Mouse (Mus musculus) heart, postnatal 0 days (tissue): ENCODE data around the gene Zfp113. TPM values are rescaled to one million over a fixed set of nuclear protein-coding genes. Genes with fewer than 3 reads are reported as not detected.

Source experiments
- ATAC-seq: fragments of 200-750 bp; cut with Nextera tagmentation; 2 replicates; pipeline ENCODE4 v1.8.0; 2017; ENCODE audit warnings: low read depth, moderate number of reproducible peaks, moderate library complexity; ENCODE audit not compliant: insufficient read depth
- DNase-seq: peaks from one replicate; pipeline ENCODE4 v3.0.0-alpha.2; 2016; ENCODE audit warnings: low spot score
- H3K27ac ChIP-seq: fragments of 300-500 bp; sonication (generic); 2 replicates; pipeline ENCODE4 v1.5.1; 2014; ENCODE audit warnings: low read depth, mild to moderate bottlenecking
- H3K27me3 ChIP-seq: fragments of 300-500 bp; sonication (generic); 2 replicates; pipeline ENCODE4 v1.6.1; 2014; ENCODE audit warnings: low read length, mixed read lengths; ENCODE audit not compliant: control insufficient read depth, insufficient read depth
- H3K36me3 ChIP-seq: fragments of 300-500 bp; sonication (generic); replicated peaks from 2 replicates; pipeline ENCODE4 v1.6.1; 2014; ENCODE audit warnings: low read length, mixed read lengths; ENCODE audit not compliant: control insufficient read depth, insufficient read depth
- H3K4me1 ChIP-seq: fragments of 300-500 bp; sonication (generic); 2 replicates; pipeline ENCODE4 v1.6.1; 2014; ENCODE audit warnings: antibody characterized with exemption; ENCODE audit not compliant: control insufficient read depth, insufficient read depth
- H3K4me2 ChIP-seq: fragments of 300-500 bp; sonication (generic); 2 replicates; pipeline ENCODE4 v1.6.1; 2014; ENCODE audit warnings: low read depth, mild to moderate bottlenecking, low read length, moderate library complexity
- H3K4me3 ChIP-seq: fragments of 300-500 bp; sonication (generic); 2 replicates; pipeline ENCODE4 v1.5.1; 2014; ENCODE audit warnings: low read depth, low read length
- H3K9ac ChIP-seq: fragments of 300-500 bp; sonication (generic); replicated peaks from 2 replicates; pipeline ENCODE4 v1.6.1; 2014; ENCODE audit warnings: low read depth, low read length, mixed read lengths
- H3K9me3 ChIP-seq: fragments of 300-500 bp; sonication (generic); replicated peaks from 2 replicates; pipeline ENCODE4 v1.6.1; 2016; ENCODE audit warnings: low read length; ENCODE audit not compliant: control insufficient read depth
- CTCF ChIP-seq: IDR thresholded peaks from 2 replicates; pipeline ENCODE4 v1.5.1; 2016; ENCODE audit warnings: antibody characterized with exemption, control low read depth, low read depth
- EP300 ChIP-seq: IDR thresholded peaks from 2 replicates; pipeline ENCODE4 v1.6.1; 2016; ENCODE audit warnings: antibody characterized with exemption, low read depth
- whole genome bisulfite sequencing: fragments of 180-500 bp; shearing (Covaris S2); extraction: QIAGEN DNeasy Blood & Tissue Kit; methylation state at CpG from one replicate; pipeline ENCODE4 v1.1.7; 2014; 5-methylcytosine and 5-hydroxymethylcytosine counted together
- microRNA counts: library from miRNA; unstranded; fragments of <30 nt; microRNA quantifications from one replicate; lab custom pipeline; 2015
- microRNA-seq: library from miRNA; unstranded; fragments of <30 nt; microRNA quantifications from one replicate; pipeline ENCODE4, GENCODE M21; 2016
- polyA plus RNA-seq: library from polyadenylated mRNA; unstranded; fragments of >200 nt; fragmentation: Nextera tagmentation; extraction: Ambion mirVana; gene quantifications from 2 replicates; pipeline ENCODE4 v1.2.1, GENCODE M21; 2015
- total RNA-seq: library from RNA; depleted of rRNA; stranded (reverse); fragments of >200 nt; gene quantifications from 2 replicates; pipeline ENCODE4 v1.2.3, GENCODE M21; 2014; ENCODE audit warnings: low replicate concordance; rRNA removed

The Zfp113 gene
- total and polyA plus RNA-seq, 2 experiments from 2014 or later, result 8.3 to 15.3 TPM

- ATAC-seq (no peak), DNase-seq (no peak)
- H3K27ac ChIP-seq, result no peak overlapping the region
- WGBS, result 57% methylated on average over 3 of the region's 3 CpGs
- no peak for TF ChIP-seq CTCF
- no peak for TF ChIP-seq EP300
- no peaks in the 10 kb centered on the region for H3K9me3 ChIP-seq
- no peak overlapping the region for H3K4me3 ChIP-seq
- no peak overlapping the region for H3K9ac ChIP-seq
- H3K36me3 ChIP-seq, result peaks cover 24% of the 10 kb centered on the region
- H3K27me3 ChIP-seq, result no peaks in the 10 kb centered on the region
- H3K4me1 ChIP-seq, result no peaks in the 10 kb centered on the region
- no peak overlapping the region for H3K4me2 ChIP-seq
These were observed 48.4 kb downstream of the Zfp113 start for GRCm38 (mm10) chr5:138107130-138107529.

GRCm38 (mm10) chr5:138104976-138105375 is 50.6 kb downstream of the Zfp113 start:
- Histone ChIP-seq H3K27me3 (no peaks in the 10 kb centered on the region), H3K9ac (no peak overlapping the region), H3K36me3 (peaks cover 46% of the 10 kb centered on the region), H3K27ac (no peak overlapping the region), H3K4me1 (no peaks in the 10 kb centered on the region), H3K9me3 (no peaks in the 10 kb centered on the region), H3K4me2 (no peak overlapping the region), H3K4me3 (no peak overlapping the region)
- ATAC-seq (no peak), DNase-seq (no peak)
- 85% methylated on average over 2 of the region's 2 CpGs for whole genome bisulfite sequencing
- TF ChIP-seq CTCF, result no peak
- TF ChIP-seq EP300, result no peak

- WGBS, result 90% methylated on average over 6 of the region's 6 CpGs
These were observed 61.1 kb downstream of the Zfp113 start for GRCm38 (mm10) chr5:138094474-138094873.

GRCm38 (mm10) chr5:138092771-138093170 is 62.8 kb downstream of the Zfp113 start:
- H3K9ac ChIP-seq, result no peak overlapping the region
- TF ChIP-seq CTCF (no peak), EP300 (no peak)
- H3K27ac ChIP-seq, result peak overlapping the region; percentile 46
- ATAC-seq (no peak), DNase-seq (no peak)
- WGBS, result 82% methylated on average over 4 of the region's 4 CpGs
- no peaks in the 10 kb centered on the region for H3K27me3 ChIP-seq
- no peak overlapping the region for H3K4me2 ChIP-seq
- peaks cover 52% of the 10 kb centered on the region for H3K36me3 ChIP-seq
- H3K9me3 ChIP-seq, result no peaks in the 10 kb centered on the region
- no peaks in the 10 kb centered on the region for H3K4me1 ChIP-seq
- no peak overlapping the region for H3K4me3 ChIP-seq

More at GRCm38 (mm10) chr5:138094474-138094873, 61.1 kb downstream of the Zfp113 start:
- ATAC-seq (no peak), DNase-seq (no peak)
- H3K9me3 ChIP-seq, result no peaks in the 10 kb centered on the region
- H3K4me3 ChIP-seq, result no peak overlapping the region
- TF ChIP-seq EP300 (no peak), CTCF (no peak)
- H3K27me3 ChIP-seq, result no peaks in the 10 kb centered on the region
- H3K27ac ChIP-seq, result no peak overlapping the region
- no peak overlapping the region for H3K9ac ChIP-seq
- H3K36me3 ChIP-seq, result peaks cover 65% of the 10 kb centered on the region
- no peaks in the 10 kb centered on the region for H3K4me1 ChIP-seq
- H3K4me2 ChIP-seq, result no peak overlapping the region

GRCm38 (mm10) chr5:138090737-138091136 is 64.8 kb downstream of the Zfp113 start:
- no peak for ATAC-seq
- no peak overlapping the region for H3K27ac ChIP-seq
- TF ChIP-seq CTCF (no peak), EP300 (no peak)

GRCm38 (mm10) chr5:138090271-138090670 is 65.3 kb downstream of the Zfp113 start:
- peaks cover 31% of the 10 kb centered on the region for H3K36me3 ChIP-seq
- no peak overlapping the region for H3K27ac ChIP-seq
- H3K4me1 ChIP-seq, result peaks cover 8% of the 10 kb centered on the region
- H3K9me3 ChIP-seq, result no peaks in the 10 kb centered on the region
- no peak overlapping the region for H3K9ac ChIP-seq
- H3K27me3 ChIP-seq, result no peaks in the 10 kb centered on the region
- H3K4me3 ChIP-seq, result no peak overlapping the region
- TF ChIP-seq EP300, result no peak
- TF ChIP-seq CTCF, result peak; percentile 41
- ATAC-seq, result no peak
- no peak overlapping the region for H3K4me2 ChIP-seq
- WGBS, result 81% methylated on average over 3 of the region's 3 CpGs
- no peak for DNase-seq

More at GRCm38 (mm10) chr5:138090737-138091136, 64.8 kb downstream of the Zfp113 start:
- Histone ChIP-seq H3K4me1 (peaks cover 8% of the 10 kb centered on the region), H3K36me3 (peaks cover 33% of the 10 kb centered on the region), H3K4me3 (no peak overlapping the region), H3K9ac (no peak overlapping the region), H3K4me2 (no peak overlapping the region), H3K27me3 (no peaks in the 10 kb centered on the region), H3K9me3 (no peaks in the 10 kb centered on the region)
- 90% methylated on average over 5 of the region's 5 CpGs for WGBS
- DNase-seq, result no peak

MicroRNAs within 50 kb of the gene (microRNA counts, 519-probe panel; counts per million panel counts)
- 5,915 counts per million, percentile 76 among the panel's probes with 10 or more counts for microRNA mmu-miR-106b (lab: Ali Mortazavi, UCI)
- microRNA mmu-miR-25 (lab: Ali Mortazavi, UCI), result 7,340 counts per million, percentile 87 among the panel's probes with 10 or more counts
- microRNA mmu-miR-93 (lab: Ali Mortazavi, UCI), result 5,368 counts per million, percentile 69 among the panel's probes with 10 or more counts

Small RNAs within 50 kb of the gene (microRNA-seq; reads per million reads assigned to microRNA genes)
- 3,316 reads per million, percentile 90 among the genes with 10 or more reads in this experiment for gene Mir106b
- 446 reads per million, percentile 73 among the genes with 10 or more reads in this experiment for gene Mir25
- 5,145 reads per million, percentile 93 among the genes with 10 or more reads in this experiment for gene Mir93

Other genes starting within 250 kb of the Zfp113 start
- gene Cyp3a13, start 234.1 kb downstream of the Zfp113 start, total RNA-seq, result not detected in 2 replicates
- 0.10 and 0.11 TPM in 2 replicates for gene Cyp3a13, start 234.1 kb downstream of the Zfp113 start, polyA plus RNA-seq
- gene Gjc3, start 192.6 kb downstream of the Zfp113 start, total RNA-seq, result 0.92 TPM in 1 of 2 replicates, not detected in the other
- 0.05 and 0.08 TPM in 2 replicates for gene Gjc3, start 192.6 kb downstream of the Zfp113 start, polyA plus RNA-seq
- gene Azgp1, start 174.2 kb downstream of the Zfp113 start, total RNA-seq, result 4.2 TPM in 1 of 2 replicates, not detected in the other
- 0.08 TPM in 1 of 2 replicates, not detected in the other for gene Azgp1, start 174.2 kb downstream of the Zfp113 start, polyA plus RNA-seq
- not detected in 2 replicates for gene Smok3a, start 134.5 kb downstream of the Zfp113 start, total RNA-seq
- not detected in 2 replicates for gene Smok3a, start 134.5 kb downstream of the Zfp113 start, polyA plus RNA-seq
- not detected in 2 replicates for gene Smok3b, start 134.3 kb downstream of the Zfp113 start, total RNA-seq
- not detected in 2 replicates for gene Smok3b, start 134.3 kb downstream of the Zfp113 start, polyA plus RNA-seq
- gene Smok3c, start 102.5 kb downstream of the Zfp113 start, total RNA-seq, result not detected in 2 replicates
- not detected in 2 replicates for gene Smok3c, start 102.5 kb downstream of the Zfp113 start, polyA plus RNA-seq
- gene Zkscan1, start 70.7 kb downstream of the Zfp113 start, total RNA-seq, result 10.9 and 19.1 TPM in 2 replicates
- gene Zkscan1, start 70.7 kb downstream of the Zfp113 start, polyA plus RNA-seq, result 5.4 and 6.5 TPM in 2 replicates
- 7.7 and 14.0 TPM in 2 replicates for gene Zscan21, start 38.8 kb downstream of the Zfp113 start, total RNA-seq
- gene Zscan21, start 38.8 kb downstream of the Zfp113 start, polyA plus RNA-seq, result 25.0 and 25.2 TPM in 2 replicates
- gene Cops6, start 5.3 kb upstream of the Zfp113 start, total RNA-seq, result 39.9 and 45.6 TPM in 2 replicates
- gene Cops6, start 5.3 kb upstream of the Zfp113 start, polyA plus RNA-seq, result 281 and 291 TPM in 2 replicates
- gene Ap4m1, start 16.3 kb upstream of the Zfp113 start, total RNA-seq, result 13.9 and 24.1 TPM in 2 replicates
- 6.1 and 6.5 TPM in 2 replicates for gene Ap4m1, start 16.3 kb upstream of the Zfp113 start, polyA plus RNA-seq
- gene Mcm7, start 16.7 kb upstream of the Zfp113 start, total RNA-seq, result 39.5 and 67.6 TPM in 2 replicates
- 33.3 and 39.9 TPM in 2 replicates for gene Mcm7, start 16.7 kb upstream of the Zfp113 start, polyA plus RNA-seq
- gene Taf6, start 31.7 kb upstream of the Zfp113 start, total RNA-seq, result 52.8 and 77.7 TPM in 2 replicates
- gene Taf6, start 31.7 kb upstream of the Zfp113 start, polyA plus RNA-seq, result 33.4 and 39.1 TPM in 2 replicates
- 3.6 and 4.7 TPM in 2 replicates for gene Cnpy4, start 31.7 kb upstream of the Zfp113 start, total RNA-seq
- gene Cnpy4, start 31.7 kb upstream of the Zfp113 start, polyA plus RNA-seq, result 8.7 and 11.4 TPM in 2 replicates
- gene Mblac1, start 38.6 kb upstream of the Zfp113 start, total RNA-seq, result 1.4 and 6.8 TPM in 2 replicates
- 5.1 and 5.6 TPM in 2 replicates for gene Mblac1, start 38.6 kb upstream of the Zfp113 start, polyA plus RNA-seq
- gene Nxpe5, start 70.2 kb upstream of the Zfp113 start, total RNA-seq, result 0.76 TPM in 1 of 2 replicates, not detected in the other
- gene Nxpe5, start 70.2 kb upstream of the Zfp113 start, polyA plus RNA-seq, result 0.07 TPM in 1 of 2 replicates, not detected in the other
- gene Lamtor4, start 99.7 kb upstream of the Zfp113 start, total RNA-seq, result 60.2 and 102 TPM in 2 replicates
- 101 and 104 TPM in 2 replicates for gene Lamtor4, start 99.7 kb upstream of the Zfp113 start, polyA plus RNA-seq
- gene BC037034, start 108.3 kb upstream of the Zfp113 start, total RNA-seq, result 12.0 and 13.4 TPM in 2 replicates
- gene BC037034, start 108.3 kb upstream of the Zfp113 start, polyA plus RNA-seq, result 0.96 and 1.1 TPM in 2 replicates
- not detected in 2 replicates for gene Gal3st4, start 117.1 kb upstream of the Zfp113 start, total RNA-seq
- gene Gal3st4, start 117.1 kb upstream of the Zfp113 start, polyA plus RNA-seq, result 0.47 and 0.60 TPM in 2 replicates
- not detected in 2 replicates for gene Gm43720, start 124.2 kb upstream of the Zfp113 start, total RNA-seq
- 0.05 and 0.07 TPM in 2 replicates for gene Gm43720, start 124.2 kb upstream of the Zfp113 start, polyA plus RNA-seq
- 1.1 and 6.0 TPM in 2 replicates for gene Gpc2, start 124.3 kb upstream of the Zfp113 start, total RNA-seq
- gene Gpc2, start 124.3 kb upstream of the Zfp113 start, polyA plus RNA-seq, result 1.9 TPM in 2 replicates
- gene Stag3, start 124.5 kb upstream of the Zfp113 start, total RNA-seq, result 8.2 TPM in 1 of 2 replicates, not detected in the other
- 0.49 and 0.68 TPM in 2 replicates for gene Stag3, start 124.5 kb upstream of the Zfp113 start, polyA plus RNA-seq
- gene Pvrig, start 186.2 kb upstream of the Zfp113 start, total RNA-seq, result not detected in 2 replicates
- not detected in 2 replicates for gene Pvrig, start 186.2 kb upstream of the Zfp113 start, polyA plus RNA-seq